Mouse (Mus musculus): Measurements from ENCODE around the gene Gm3336.

DNA sequence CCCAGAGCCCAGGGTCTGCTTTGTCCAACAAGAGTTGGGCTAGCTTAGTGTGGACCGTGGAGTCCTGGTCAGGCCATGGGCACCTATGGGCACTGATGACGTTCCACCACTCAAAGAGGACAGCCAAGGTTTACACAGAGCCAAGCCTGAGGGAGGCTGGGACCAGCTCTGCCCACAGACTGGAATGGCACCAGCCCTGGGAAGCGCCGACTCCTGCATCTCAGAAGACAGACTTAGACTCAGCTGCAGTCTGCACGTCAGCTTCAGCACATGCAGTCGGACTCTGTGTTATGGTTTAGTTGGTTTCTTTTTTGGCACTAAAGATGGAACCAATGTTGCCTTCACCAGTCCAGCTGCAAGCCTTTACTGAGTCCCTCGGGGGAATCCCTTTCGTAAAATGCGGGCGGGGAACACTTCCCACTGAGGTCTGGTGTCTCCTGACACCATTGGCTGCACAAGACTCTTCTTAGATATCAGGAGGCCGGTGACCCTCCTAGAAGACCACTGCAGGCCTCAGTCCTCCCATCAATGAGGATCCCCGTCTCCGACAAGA, 31.9 kb downstream of the Gm3336 start:
- TF ChIP-seq MAFK (IDR thresholded peaks at IDR 0.05; ENCODE audit: insufficient read depth, low read depth, low read length) (no peak), ZC3H11A (IDR thresholded peaks at IDR 0.05; ENCODE audit: borderline replicate concordance, low read depth, low read length) (no peak), HCFC1 (IDR thresholded peaks at IDR 0.05; ENCODE audit: borderline replicate concordance, insufficient read depth, low read length) (no peak)

Measured in ES-E14 (cell line).